Mouse (Mus musculus) heart, postnatal 0 days (tissue): Measurements from ENCODE around the gene Prkg1.

Source experiments
- CTCF ChIP-seq: IDR thresholded peaks from 2 replicates; pipeline ENCODE4 v1.5.1; 2016; ENCODE audit warnings: antibody characterized with exemption, control low read depth, low read depth
- EP300 ChIP-seq: IDR thresholded peaks from 2 replicates; pipeline ENCODE4 v1.6.1; 2016; ENCODE audit warnings: antibody characterized with exemption, low read depth

- TF ChIP-seq CTCF (no peak), EP300 (no peak)
Measured at GRCm38 (mm10) chr19:31038951-31039350, 725.9 kb downstream of the Prkg1 start.
